In genomic region chr15:90333766-90334165, GRCm38 (mm10) we compare ENCODE assay signal across 15 mouse cellular contexts.
DNase-seq lines count a peak whose midpoint lies in the region; ATAC-seq lines count a peak whose summit lies in the region.
"Had no signal": no experiment of that assay in that cellular context is flagged by ENCODE, and none has a peak within 500 bp of the region (broad histone marks: within the 10 kb centered on the region; RNA-seq: fewer than 3 reads in every experiment).

No protein-coding gene starts in this region.

- no peak overlapping the region for H3K4me3 ChIP-seq in hindbrain, embryonic 14.5 days (replicated peaks; ENCODE audit: low read length)
- no peak overlapping the region for H3K4me3 ChIP-seq in hindbrain, embryonic 16.5 days (ENCODE audit: low read length)
- H3K4me3 ChIP-seq in midbrain, embryonic 10.5 days, result no peak overlapping the region
- no peak overlapping the region for H3K4me3 ChIP-seq in midbrain, embryonic 16.5 days (ENCODE audit: low read depth, low read length)
- H3K4me3 ChIP-seq: embryonic facial prominence, embryonic 12.5 days; forebrain, embryonic 15.5 days; neural tube, embryonic 15.5 days had no signal

- peak overlapping the region; percentile 38 for H3K27ac ChIP-seq in hindbrain, embryonic 14.5 days
- H3K27ac ChIP-seq in hindbrain, embryonic 16.5 days (ENCODE audit: low read depth, low read length), result no peak overlapping the region
- peak overlapping the region; percentile 52 for H3K27ac ChIP-seq in midbrain, embryonic 10.5 days (replicated peaks)
- no peak overlapping the region for H3K27ac ChIP-seq in midbrain, embryonic 16.5 days (ENCODE audit: low read length)
- H3K27ac ChIP-seq: embryonic facial prominence, embryonic 12.5 days; forebrain, embryonic 15.5 days; neural tube, embryonic 15.5 days had no signal

- no peak for DNase-seq in hindbrain, embryonic 14.5 days (ENCODE audit: low spot score)
- no peak for DNase-seq in midbrain, embryonic 10.5 days (ENCODE audit: low spot score)
- DNase-seq in forelimb bud, embryonic 11.5 days (ENCODE audit: low read depth, low spot score), result peak; percentile 37
- peak; percentile 38 for DNase-seq in retina, postnatal 1 day
- no peak for DNase-seq in gastrocnemius, postnatal 10 days
- no peak for DNase-seq in cerebellum, postnatal 36 days
- DNase-seq: adrenal gland, postnatal 25 days; lung, adult 2 months; thymus, postnatal 25 days had no signal

- no peaks in the 10 kb centered on the region for H3K27me3 ChIP-seq in hindbrain, embryonic 14.5 days (ENCODE audit: control insufficient read depth, insufficient read depth, low read length)
- no peaks in the 10 kb centered on the region for H3K27me3 ChIP-seq in hindbrain, embryonic 16.5 days (replicated peaks; ENCODE audit: control insufficient read depth, insufficient read depth, low read length)
- no peaks in the 10 kb centered on the region for H3K27me3 ChIP-seq in midbrain, embryonic 10.5 days (ENCODE audit: low read depth, poor library complexity, severe bottlenecking)
- H3K27me3 ChIP-seq in midbrain, embryonic 16.5 days (ENCODE audit: control insufficient read depth, insufficient read depth, low read depth, low read length), result no peaks in the 10 kb centered on the region
- H3K27me3 ChIP-seq: embryonic facial prominence, embryonic 12.5 days; forebrain, embryonic 15.5 days; neural tube, embryonic 15.5 days had no signal

- peaks cover 7% of the 10 kb centered on the region; the same call in 1 of the 2 replicates for H3K4me1 ChIP-seq in hindbrain, embryonic 14.5 days (replicated peaks; ENCODE audit: control insufficient read depth, insufficient read depth, low read length)
- peaks cover 4% of the 10 kb centered on the region; the same call in 1 of the 2 replicates for H3K4me1 ChIP-seq in hindbrain, embryonic 16.5 days (ENCODE audit: control insufficient read depth, insufficient read depth, low read depth, low read length)
- peaks cover 16% of the 10 kb centered on the region for H3K4me1 ChIP-seq in midbrain, embryonic 10.5 days
- no peaks in the 10 kb centered on the region for H3K4me1 ChIP-seq in midbrain, embryonic 16.5 days (ENCODE audit: control insufficient read depth, insufficient read depth, low read length)

- no peak for ATAC-seq in hindbrain, embryonic 14.5 days (ENCODE audit: low FRiP score)
- no peak for ATAC-seq in hindbrain, embryonic 16.5 days
- ATAC-seq in midbrain, embryonic 16.5 days, result no peak
- ATAC-seq: forebrain, embryonic 15.5 days had no signal

- no peaks in the 10 kb centered on the region for H3K36me3 ChIP-seq in hindbrain, embryonic 14.5 days (replicated peaks; ENCODE audit: control insufficient read depth, insufficient read depth)
- no peaks in the 10 kb centered on the region for H3K36me3 ChIP-seq in hindbrain, embryonic 16.5 days (ENCODE audit: control insufficient read depth, insufficient read depth, low read length)
- no peaks in the 10 kb centered on the region for H3K36me3 ChIP-seq in midbrain, embryonic 10.5 days
- H3K36me3 ChIP-seq in midbrain, embryonic 16.5 days (ENCODE audit: control insufficient read depth, insufficient read depth, low read length), result no peaks in the 10 kb centered on the region
- H3K36me3 ChIP-seq: embryonic facial prominence, embryonic 12.5 days; forebrain, embryonic 15.5 days; G1E; neural tube, embryonic 15.5 days had no signal

- WGBS in hindbrain, embryonic 14.5 days, result 60% methylated on average over 1 of the region's 1 CpGs
- 41% methylated on average over 1 of the region's 1 CpGs for WGBS in hindbrain, embryonic 16.5 days
- 50% methylated on average over 1 of the region's 1 CpGs for WGBS in midbrain, embryonic 10.5 days
- WGBS in midbrain, embryonic 16.5 days, result 39% methylated on average over 1 of the region's 1 CpGs

- no peak overlapping the region for H3K4me2 ChIP-seq in hindbrain, embryonic 14.5 days (replicated peaks)
- no peak overlapping the region for H3K4me2 ChIP-seq in hindbrain, embryonic 16.5 days (ENCODE audit: low read length)
- no peak overlapping the region for H3K4me2 ChIP-seq in midbrain, embryonic 16.5 days (ENCODE audit: low read length)
- H3K4me2 ChIP-seq: embryonic facial prominence, embryonic 12.5 days; forebrain, embryonic 15.5 days; neural tube, embryonic 15.5 days had no signal

- H3K9ac ChIP-seq in hindbrain, embryonic 14.5 days, result no peak overlapping the region
- H3K9ac ChIP-seq in hindbrain, embryonic 16.5 days (ENCODE audit: low read depth, low read length), result no peak overlapping the region
- H3K9ac ChIP-seq in midbrain, embryonic 16.5 days (ENCODE audit: low read depth, low read length), result no peak overlapping the region
- H3K9ac ChIP-seq: embryonic facial prominence, embryonic 12.5 days; forebrain, embryonic 15.5 days; neural tube, embryonic 15.5 days had no signal

- H3K9me3 ChIP-seq in hindbrain, embryonic 14.5 days (ENCODE audit: control insufficient read depth, low read length), result no peaks in the 10 kb centered on the region
- no peaks in the 10 kb centered on the region for H3K9me3 ChIP-seq in hindbrain, embryonic 16.5 days (ENCODE audit: control insufficient read depth, low read length)
- H3K9me3 ChIP-seq in midbrain, embryonic 10.5 days (replicated peaks), result no peaks in the 10 kb centered on the region
- no peaks in the 10 kb centered on the region for H3K9me3 ChIP-seq in midbrain, embryonic 16.5 days (replicated peaks; ENCODE audit: control insufficient read depth, low read length, poor library complexity, severe bottlenecking)
- H3K9me3 ChIP-seq: embryonic facial prominence, embryonic 12.5 days; forebrain, embryonic 15.5 days; G1E; neural tube, embryonic 15.5 days had no signal

Comparison
In these comparisons a context has a peak if more than half of its experiments do, and no peak if none do; other contexts are left out.
1. H3K27ac ChIP-seq: peak in hindbrain, embryonic 14.5 days (single experiment) and midbrain, embryonic 10.5 days (single experiment); none in hindbrain, embryonic 16.5 days (single experiment) and midbrain, embryonic 16.5 days (single experiment).
2. DNase-seq: peak in forelimb bud, embryonic 11.5 days (single experiment) and retina, postnatal 1 day (single experiment); none in hindbrain, embryonic 14.5 days (single experiment), midbrain, embryonic 10.5 days (single experiment), gastrocnemius, postnatal 10 days (single experiment) and cerebellum, postnatal 36 days (0 of 2).